Mouse (Mus musculus) CH12.LX (cell line): ENCODE measurements at regions not wholly inside any gene's neighbourhood (a gene's known extent, or its start where the extent isn't known, plus 50 kb on each side); places are given as distances from the start of the nearest gene placed in this dataset.

ENCODE experiments used
- DNase-seq: peaks from one replicate; pipeline ENCODE4 v3.0.0-alpha.2; 2013; ENCODE audit errors: extremely low read depth
- H3K27ac ChIP-seq: 2 replicates; pipeline ENCODE4 v1.5.1; 2012; ENCODE audit warnings: low read depth, mild to moderate bottlenecking, control low read depth, moderate library complexity; ENCODE audit not compliant: insufficient read depth
- H3K27me3 ChIP-seq: replicated peaks from 2 replicates; pipeline ENCODE3; 2012; ENCODE audit warnings: inconsistent platforms
- H3K36me3 ChIP-seq, 2 experiments: replicated peaks in 1 of 2; 2 replicates each; pipeline versions ENCODE3 to v1.6.1; 2012; ENCODE audit warnings: inconsistent platforms in 1 of 2, low read length in 1 of 2, mild to moderate bottlenecking in 1 of 2, mixed read lengths in 1 of 2, moderate library complexity in 1 of 2; ENCODE audit not compliant: control insufficient read depth in 1 of 2, insufficient read depth in 1 of 2
- H3K4me1 ChIP-seq, 2 experiments: 2 replicates each; pipeline ENCODE4 v1.6.1; 2012; ENCODE audit warnings: inconsistent platforms in 1 of 2, moderate library complexity in 1 of 2; ENCODE audit not compliant: insufficient read depth in 2 of 2, control insufficient read depth in 1 of 2
- H3K4me2 ChIP-seq: 2 replicates; pipeline ENCODE4 v1.6.1; 2012; ENCODE audit warnings: low read depth, mild to moderate bottlenecking, control low read depth; ENCODE audit not compliant: poor library complexity, insufficient read depth, severe bottlenecking
- H3K4me3 ChIP-seq, 3 experiments: fragments of 150-350 bp in 1 of 3; sonication (generic) in 1 of 3; replicated peaks in 1 of 3; 2 replicates each; pipeline versions ENCODE3 to v1.5.1; 2011 to 2012; ENCODE audit warnings: low read depth in 2 of 3, low read length in 2 of 3, mild to moderate bottlenecking in 2 of 3, moderate library complexity in 2 of 3, control low read depth in 1 of 3, improper control_type of control experiment in 1 of 3, inconsistent platforms in 1 of 3, mixed read lengths in 1 of 3; ENCODE audit not compliant: poor library complexity in 1 of 3
- H3K79me2 ChIP-seq: replicated peaks from 2 replicates; pipeline ENCODE4 v1.6.1; 2012; ENCODE audit warnings: mild to moderate bottlenecking, moderate library complexity; ENCODE audit not compliant: control insufficient read depth, poor library complexity, insufficient read depth, severe bottlenecking; ENCODE audit errors: extremely low read depth
- H3K9ac ChIP-seq: 2 replicates; pipeline ENCODE4 v1.6.1; 2012; ENCODE audit warnings: low read depth, mild to moderate bottlenecking, control low read depth, moderate library complexity; ENCODE audit not compliant: insufficient read depth
- H3K9me3 ChIP-seq: replicated peaks from 2 replicates; pipeline ENCODE3; 2012; ENCODE audit warnings: low read length, inconsistent platforms, mixed read lengths
- CHD1 ChIP-seq: IDR thresholded peaks from 2 replicates; pipeline ENCODE4 v1.6.1; 2012; ENCODE audit warnings: low read depth, low read length, improper control_type of control experiment, inconsistent platforms
- CTCF ChIP-seq, 2 experiments: IDR thresholded peaks in 1 of 2; conservative IDR thresholded peaks in 1 of 2; 2 replicates each; pipeline ENCODE4 v1.5.1; 2011 to 2012; ENCODE audit warnings: low read depth in 2 of 2, low read length in 2 of 2, improper control_type of control experiment in 1 of 2, inconsistent platforms in 1 of 2, mild to moderate bottlenecking in 1 of 2, moderate library complexity in 1 of 2
- E2F4 ChIP-seq: IDR thresholded peaks from 2 replicates; pipeline ENCODE4 v1.6.1; 2011; ENCODE audit warnings: low read depth, low read length, improper control_type of control experiment; ENCODE audit not compliant: insufficient replicate concordance
- ELF1 ChIP-seq: IDR thresholded peaks from 2 replicates; pipeline ENCODE4 v1.6.1; 2014; ENCODE audit warnings: low read depth, mild to moderate bottlenecking, inconsistent platforms, low read length, improper control_type of control experiment
- HCFC1 ChIP-seq: IDR thresholded peaks from 2 replicates; pipeline ENCODE4 v1.6.1; 2012; ENCODE audit warnings: low read depth, mild to moderate bottlenecking, inconsistent platforms, low read length, improper control_type of control experiment
- IRF4 ChIP-seq: IDR thresholded peaks from 2 replicates; pipeline ENCODE4 v1.6.1; 2014; ENCODE audit warnings: low read depth, mild to moderate bottlenecking, inconsistent platforms, low read length, improper control_type of control experiment
- JUND ChIP-seq: conservative IDR thresholded peaks from 2 replicates; pipeline ENCODE4 v1.6.1; 2011; ENCODE audit warnings: low read depth, low read length, improper control_type of control experiment
- KAT2A ChIP-seq: IDR thresholded peaks from 2 replicates; pipeline ENCODE4 v1.6.1; 2012; ENCODE audit warnings: low read length, improper control_type of control experiment, inconsistent platforms; ENCODE audit not compliant: insufficient replicate concordance
- MAZ ChIP-seq: IDR thresholded peaks from 2 replicates; pipeline ENCODE4 v1.6.1; 2012; ENCODE audit warnings: low read depth, mild to moderate bottlenecking, inconsistent platforms, low read length, improper control_type of control experiment, moderate library complexity
- MYC ChIP-seq: IDR thresholded peaks from 2 replicates; pipeline ENCODE4 v1.6.1; 2011; ENCODE audit warnings: low read depth, mild to moderate bottlenecking, improper control_type of control experiment, low read length
- NRF1 ChIP-seq: IDR thresholded peaks from 2 replicates; pipeline ENCODE4 v1.6.1; 2014; ENCODE audit warnings: low read depth, mild to moderate bottlenecking, inconsistent platforms, low read length, improper control_type of control experiment, moderate library complexity
- POLR2A ChIP-seq: IDR thresholded peaks from 2 replicates; pipeline ENCODE4 v1.6.1; 2011; ENCODE audit warnings: low read depth, mild to moderate bottlenecking, improper control_type of control experiment, low read length
- POLR2AphosphoS2 ChIP-seq: IDR thresholded peaks from 2 replicates; pipeline ENCODE4 v1.6.1; 2011; ENCODE audit warnings: low read depth, low read length, improper control_type of control experiment
- RCOR1 ChIP-seq: conservative IDR thresholded peaks from 2 replicates; pipeline ENCODE4 v1.6.1; 2012; ENCODE audit warnings: low read depth, mild to moderate bottlenecking, inconsistent platforms, low read length, improper control_type of control experiment
- SIN3A ChIP-seq: IDR thresholded peaks from 2 replicates; pipeline ENCODE4 v1.6.1; 2012; ENCODE audit warnings: low read length, improper control_type of control experiment, inconsistent platforms
- SMC3 ChIP-seq: IDR thresholded peaks from 2 replicates; pipeline ENCODE4 v1.6.1; 2011; ENCODE audit warnings: low read depth, low read length, improper control_type of control experiment
- TBP ChIP-seq: conservative IDR thresholded peaks from 2 replicates; pipeline ENCODE4 v1.6.1; 2011; ENCODE audit warnings: low read depth, low read length, improper control_type of control experiment
- TCF12 ChIP-seq: IDR thresholded peaks from 2 replicates; pipeline ENCODE4 v1.6.1; 2014; ENCODE audit warnings: low read depth, mild to moderate bottlenecking, inconsistent platforms, low read length, improper control_type of control experiment
- USF1 ChIP-seq: IDR thresholded peaks from 2 replicates; pipeline ENCODE4 v1.6.1; 2014; ENCODE audit warnings: low read depth, mild to moderate bottlenecking, inconsistent platforms, low read length, improper control_type of control experiment
- USF2 ChIP-seq: conservative IDR thresholded peaks from 2 replicates; pipeline ENCODE4 v1.6.1; 2011; ENCODE audit warnings: low read depth, low read length, improper control_type of control experiment
- ZC3H11A ChIP-seq: IDR thresholded peaks from 2 replicates; pipeline ENCODE4 v1.6.1; 2012; ENCODE audit warnings: low read depth, mild to moderate bottlenecking, inconsistent platforms, low read length, improper control_type of control experiment
- ZMIZ1 ChIP-seq: IDR thresholded peaks from 2 replicates; pipeline ENCODE4 v1.6.1; 2012; ENCODE audit warnings: low read depth, mild to moderate bottlenecking, inconsistent platforms, low read length, improper control_type of control experiment
- ZNF384 ChIP-seq: IDR thresholded peaks from 2 replicates; pipeline ENCODE4 v1.6.1; 2012; ENCODE audit warnings: low read depth, low read length, improper control_type of control experiment, inconsistent platforms
- dilution Hi-C: fragments of 300-500 bp; cut with MboI; formaldehyde crosslinking; loops from 2 replicates; pipeline ENCODE4 v1.14.3; 2020; ENCODE audit warnings: low sequenced_read_pairs; ENCODE audit not compliant: extremely low pct_unique_long_range_greater_than_20kb, extremely low pct_ligation_motif_present
- in situ Hi-C: fragments of 300-500 bp; cut with MboI; formaldehyde crosslinking; loops from 3 replicates; pipeline ENCODE4 v1.14.3; 2019; ENCODE audit warnings: low sequenced_read_pairs, low pct_ligation_motif_present, low pct_unique_long_range_greater_than_20kb, mixed read lengths

DNA sequence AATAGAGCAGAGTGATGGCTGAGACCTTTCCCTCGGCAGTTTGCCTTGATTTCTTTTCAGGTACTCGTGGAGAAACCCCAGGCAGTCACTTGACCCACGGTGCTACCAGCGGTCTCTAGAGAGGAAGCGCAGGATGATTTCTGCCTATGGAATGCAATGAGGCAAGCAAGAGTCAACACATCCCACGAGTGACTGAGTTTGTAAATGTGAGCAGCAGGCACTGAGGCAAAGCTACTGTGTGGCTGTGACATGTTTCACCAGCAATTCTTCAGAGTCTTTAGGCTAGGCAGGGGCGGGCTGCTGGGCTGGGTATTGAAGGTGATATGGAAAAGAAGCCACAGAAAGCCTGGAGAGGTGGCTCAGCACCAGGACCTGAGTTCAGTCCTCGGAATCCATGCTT is 187.4 kb upstream of the BB014433 start:
- H3K9me3 ChIP-seq, result peaks cover 52% of the 10 kb centered on the region
- in situ Hi-C loops, result no loop called here
- no peak overlapping the region for H3K27ac ChIP-seq
- TF ChIP-seq KAT2A (no peak), USF1 (no peak), IRF4 (no peak), USF2 (no peak), RCOR1 (no peak), JUND (no peak), CTCF (conservative IDR thresholded peaks at IDR 0.05 in 1 of 2, IDR thresholded peaks at IDR 0.05 in 1 of 2; ENCODE audit: low read depth in 2 of 2, low read length in 2 of 2) (no peak), ZMIZ1 (no peak), MYC (no peak), HCFC1 (no peak), ELF1 (no peak), ZC3H11A (no peak), TBP (no peak), SIN3A (no peak), NRF1 (no peak)
- TF ChIP-seq, all 38 proteins: peak for 0
- Histone ChIP-seq H3K4me1 (no peaks in the 10 kb centered on the region), H3K4me3 (no peak overlapping the region), H3K27me3 (no peaks in the 10 kb centered on the region), H3K79me2 (no peaks in the 10 kb centered on the region), H3K4me2 (no peak overlapping the region), H3K36me3 (no peaks in the 10 kb centered on the region), H3K9ac (no peak overlapping the region)
- no peak for DNase-seq
- dilution Hi-C loops, result no loop called here

DNA sequence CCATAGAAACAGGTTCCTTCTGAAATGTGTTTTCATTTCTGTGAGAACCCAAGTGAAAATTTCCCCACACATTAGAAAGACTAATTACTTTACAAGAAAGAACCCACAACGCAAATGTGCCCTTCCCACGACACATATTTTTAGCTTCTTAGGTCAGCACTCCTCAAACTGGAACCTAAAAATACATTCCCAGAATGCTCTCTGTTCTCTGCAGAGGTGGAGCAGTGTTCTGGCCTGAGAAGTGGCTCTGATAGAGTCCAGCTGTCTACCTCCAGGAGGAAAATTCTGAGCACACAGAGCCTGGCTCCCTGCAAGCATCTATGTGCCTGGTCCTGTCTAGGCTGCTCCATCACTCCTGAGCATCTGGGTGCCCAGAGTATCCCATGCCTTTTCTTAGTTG is 184.3 kb upstream of the BB014433 start:
- dilution Hi-C loops, result no loop called here
- Histone ChIP-seq H3K27ac (no peak overlapping the region), H3K4me1 (no peaks in the 10 kb centered on the region), H3K4me2 (no peak overlapping the region), H3K9ac (no peak overlapping the region), H3K36me3 (no peaks in the 10 kb centered on the region), H3K27me3 (no peaks in the 10 kb centered on the region), H3K9me3 (peaks cover 57% of the 10 kb centered on the region), H3K4me3 (no peak overlapping the region), H3K79me2 (no peaks in the 10 kb centered on the region)
- in situ Hi-C loops, result no loop called here
- DNase-seq, result no peak
- TF ChIP-seq MYC (no peak), MAZ (no peak), E2F4 (no peak), CHD1 (no peak), ELF1 (no peak), CTCF (conservative IDR thresholded peaks at IDR 0.05 in 1 of 2, IDR thresholded peaks at IDR 0.05 in 1 of 2; ENCODE audit: low read depth in 2 of 2, low read length in 2 of 2) (no peak), POLR2A (no peak), IRF4 (no peak), TCF12 (no peak), POLR2AphosphoS2 (no peak), NRF1 (no peak), ZMIZ1 (no peak), KAT2A (no peak), JUND (no peak), SMC3 (no peak), ZNF384 (no peak), USF1 (no peak)
